Comparison of ENCODE assay signal across 24 mouse cellular contexts in the genomic region with DNA sequence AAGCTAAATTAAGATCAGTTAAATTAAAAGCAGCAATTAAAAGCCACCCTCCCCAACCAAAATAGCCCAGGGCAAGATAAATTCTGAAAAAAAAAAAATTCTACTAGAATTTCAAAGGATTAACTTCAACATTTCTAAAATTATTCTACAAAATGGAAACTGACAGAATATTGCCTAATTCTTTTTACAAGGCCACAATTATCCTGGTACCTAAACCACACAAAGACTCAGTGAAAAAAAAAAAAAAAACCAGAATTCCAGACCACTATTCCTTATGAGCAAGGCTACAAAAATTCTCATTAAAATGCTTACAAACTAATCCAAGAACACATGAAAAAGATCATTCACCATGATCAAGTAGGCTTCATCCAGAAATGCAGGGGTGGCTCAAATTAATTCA.
"Had no signal": no experiment of that assay in that cellular context is flagged by ENCODE, and none has a peak within 500 bp of the region (broad histone marks: within the 10 kb centered on the region; RNA-seq: fewer than 3 reads in every experiment).

No protein-coding gene starts in this region.

- H3K4me3 ChIP-seq: gastrocnemius, adult 2 months; heart, embryonic 10.5 days; heart, embryonic 12.5 days; hindbrain, embryonic 10.5 days; hindbrain, embryonic 12.5 days; intestine, embryonic 15.5 days; layer of hippocampus, adult 2 months; left cerebral cortex, adult 2 months; limb, embryonic 10.5 days; limb, embryonic 12.5 days; liver, embryonic 13.5 days had no signal

- H3K36me3 ChIP-seq: heart, embryonic 10.5 days; heart, embryonic 12.5 days; hindbrain, embryonic 10.5 days; hindbrain, embryonic 12.5 days; intestine, embryonic 15.5 days; limb, embryonic 10.5 days; limb, embryonic 12.5 days; liver, embryonic 13.5 days had no signal

- H3K27ac ChIP-seq: gastrocnemius, adult 2 months; heart, embryonic 10.5 days; hindbrain, embryonic 10.5 days; hindbrain, embryonic 12.5 days; hindbrain, embryonic 14.5 days; intestine, embryonic 15.5 days; layer of hippocampus, adult 2 months; left cerebral cortex, adult 2 months; limb, embryonic 10.5 days; limb, embryonic 12.5 days; liver, embryonic 13.5 days had no signal

- H3K9me3 ChIP-seq: heart, embryonic 10.5 days; heart, embryonic 12.5 days; hindbrain, embryonic 10.5 days; hindbrain, embryonic 12.5 days; intestine, embryonic 15.5 days; limb, embryonic 10.5 days; limb, embryonic 12.5 days; liver, embryonic 13.5 days had no signal

- H3K9ac ChIP-seq: heart, embryonic 12.5 days; hindbrain, embryonic 12.5 days; hindbrain, embryonic 14.5 days; intestine, embryonic 15.5 days; limb, embryonic 12.5 days; liver, embryonic 13.5 days had no signal

- DNase-seq: gastrocnemius, adult 2 months; gastrocnemius, postnatal 14 days; gastrocnemius, postnatal 36 days; heart, adult 11 months; heart, postnatal 10 days; heart, postnatal 4 days; kidney, adult 18-20 months; kidney, adult 8-10 months; kidney, postnatal 10 days; kidney, postnatal 25 days; kidney, postnatal 4 days; liver; liver, embryonic 13.5 days had no signal

- H3K27me3 ChIP-seq: heart, embryonic 12.5 days; hindbrain, embryonic 12.5 days; intestine, embryonic 15.5 days; limb, embryonic 12.5 days; liver, embryonic 13.5 days had no signal

- H3K4me1 ChIP-seq: hindbrain, embryonic 12.5 days; intestine, embryonic 15.5 days; limb, embryonic 12.5 days; liver, embryonic 13.5 days had no signal

- H3K4me2 ChIP-seq: heart, embryonic 12.5 days; hindbrain, embryonic 12.5 days; hindbrain, embryonic 14.5 days; intestine, embryonic 15.5 days; limb, embryonic 12.5 days; liver, embryonic 11.5 days; liver, embryonic 13.5 days had no signal
